Mouse (Mus musculus) adrenal gland, postnatal 36 days (tissue): ENCODE measurements around the gene Olfr543. TPM values are rescaled to one million over a fixed set of nuclear protein-coding genes. Genes with fewer than 3 reads are reported as not detected.

ENCODE experiments used
- DNase-seq, 2 experiments: peaks; one replicate each; pipeline ENCODE4 v3.0.0; 2021; ENCODE audit warnings: mixed read lengths in 1 of 2
- total RNA-seq, 2 experiments: library from RNA; stranded (reverse); gene quantifications; 2 replicates each; pipeline ENCODE4 v1.2.3; 2021

Gene Olfr543
- total RNA-seq, 2 experiments from 2014 or later, result not detected

DNA sequence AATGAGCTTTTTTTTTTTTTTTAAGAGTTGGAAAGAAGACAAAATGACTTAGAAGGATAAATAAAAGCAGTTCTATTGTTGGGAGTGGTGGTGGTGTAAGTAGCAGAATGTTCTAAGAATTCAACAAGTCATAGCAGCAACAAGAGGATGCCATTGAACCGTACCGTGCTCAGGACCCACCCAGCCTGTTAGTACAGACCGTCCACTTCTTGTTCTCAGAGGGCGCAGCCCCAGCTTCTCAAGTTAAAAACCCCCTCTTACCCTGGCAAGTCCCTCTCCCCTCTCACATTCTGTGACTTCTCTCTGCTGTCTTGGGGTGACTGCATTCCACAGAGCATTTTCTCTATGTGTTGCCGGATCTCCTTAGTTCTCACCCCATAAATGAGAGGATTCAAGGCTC lies 4.9 kb downstream of the Olfr543 start:
- DNase-seq, result no peak

DNA sequence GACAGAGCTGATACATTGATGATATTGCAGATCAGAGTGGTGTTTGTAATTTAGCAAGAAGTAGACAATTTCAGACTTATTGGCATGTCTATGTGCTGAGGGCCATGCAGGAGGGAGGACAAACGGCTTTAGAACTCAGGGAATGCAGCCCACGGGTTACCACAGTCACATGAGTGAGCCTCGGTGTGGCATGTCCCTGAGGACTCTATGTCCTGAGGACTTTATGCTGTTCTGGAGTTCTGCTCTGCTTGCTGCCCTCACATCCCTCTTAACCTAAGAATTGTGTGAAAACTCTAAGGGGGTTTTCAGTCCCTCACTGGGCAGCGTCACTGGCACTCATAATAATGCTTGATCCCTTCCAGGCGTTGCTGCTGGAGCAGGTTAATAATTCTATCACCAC lies 8.8 kb downstream of the Olfr543 start:
- no peak for DNase-seq

DNA sequence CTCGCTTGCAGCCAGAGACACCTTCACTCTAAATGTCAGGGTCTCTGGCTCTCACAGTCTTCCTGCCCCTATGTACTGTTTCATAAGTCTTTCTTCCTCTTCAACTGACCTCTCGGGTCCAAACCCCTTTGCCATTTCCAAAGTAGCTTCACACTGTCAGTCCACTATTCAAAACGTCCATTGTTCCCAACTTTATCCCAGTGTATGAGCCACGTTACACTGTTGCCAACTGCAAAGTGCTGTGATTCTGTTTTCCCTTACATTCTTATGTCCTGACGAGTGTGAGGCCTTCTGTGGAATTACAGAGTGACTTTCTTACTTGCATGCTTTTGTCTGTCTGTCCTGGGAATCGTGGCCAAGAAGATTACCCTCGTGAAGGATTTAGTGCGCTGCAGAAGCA lies 13.9 kb downstream of the Olfr543 start:
- no peak for DNase-seq

DNA sequence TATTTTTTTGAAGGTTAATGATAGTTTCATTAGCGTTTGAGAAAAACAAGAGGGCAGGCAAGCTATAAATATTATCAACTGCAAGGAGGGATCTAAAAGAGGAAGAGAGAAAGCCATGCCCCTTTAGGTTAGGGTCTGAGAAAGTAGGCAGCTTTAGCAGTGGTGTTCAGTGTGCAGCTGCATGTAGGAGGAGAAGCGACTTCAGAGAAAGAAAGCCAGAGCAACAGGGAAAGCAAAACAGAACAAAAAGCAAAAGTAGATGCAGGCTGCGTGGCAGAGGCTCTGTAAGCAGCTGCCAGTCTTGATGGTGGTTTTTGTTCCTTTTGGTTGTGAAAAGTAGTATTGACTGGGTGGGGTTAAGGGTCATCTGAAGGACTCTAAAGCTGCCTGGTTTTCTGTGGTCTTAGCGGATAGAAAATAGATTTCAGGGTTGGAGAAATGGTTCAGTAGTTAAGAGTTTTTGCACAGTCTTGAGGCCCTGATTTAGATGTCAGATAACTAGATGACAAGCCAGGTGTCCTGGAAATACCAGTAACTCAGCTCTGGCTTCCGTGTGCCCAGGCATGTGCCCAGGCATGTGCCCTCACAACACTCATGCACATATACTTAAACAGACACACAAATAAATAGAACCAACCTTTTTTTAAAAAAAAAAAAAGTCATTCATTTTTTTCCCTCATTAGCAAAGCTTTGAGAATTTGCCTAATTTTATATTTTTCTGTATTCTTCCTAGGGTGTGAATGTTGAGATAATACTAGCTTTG lies 22.7 kb downstream of the Olfr543 start:
- DNase-seq, result no peak

DNA sequence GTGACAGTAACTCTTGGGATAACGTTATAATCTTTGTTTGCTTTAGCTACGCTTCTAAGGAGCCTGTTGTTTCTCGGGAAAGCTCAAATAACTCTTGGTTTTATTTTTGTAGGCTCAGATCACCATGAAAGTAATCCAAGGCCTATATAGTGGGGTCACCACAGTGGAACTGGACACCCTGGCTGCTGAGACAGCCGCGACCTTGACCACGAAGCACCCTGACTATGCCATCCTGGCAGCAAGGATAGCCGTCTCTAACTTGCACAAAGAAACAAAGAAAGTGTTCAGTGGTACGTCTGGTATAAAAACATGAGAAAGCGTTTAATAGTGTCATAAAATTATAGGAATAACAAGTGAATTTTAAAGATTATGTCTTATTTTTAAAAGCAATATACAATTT lies 35.0 kb downstream of the Olfr543 start:
- peak; percentile 51 to 53 for DNase-seq

DNA sequence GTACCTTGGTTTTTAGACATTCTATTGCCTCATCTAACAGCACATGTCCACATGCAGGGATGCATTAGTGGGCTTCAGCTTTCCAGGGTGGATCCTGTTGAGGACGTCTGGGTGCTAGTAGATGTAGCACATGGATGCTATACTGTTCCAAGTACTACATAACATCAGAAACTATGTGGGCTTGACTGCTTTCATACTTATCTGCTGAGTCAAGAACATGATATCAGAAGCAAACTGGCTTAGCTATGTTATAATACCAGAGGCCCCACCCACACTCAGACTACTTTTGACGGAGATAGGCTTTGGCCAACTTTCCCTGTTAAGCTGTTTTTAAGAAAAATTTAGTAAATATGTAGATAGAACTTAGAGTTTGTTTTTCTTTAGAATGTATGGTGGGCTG lies 37.2 kb downstream of the Olfr543 start:
- DNase-seq, result no peak

DNA sequence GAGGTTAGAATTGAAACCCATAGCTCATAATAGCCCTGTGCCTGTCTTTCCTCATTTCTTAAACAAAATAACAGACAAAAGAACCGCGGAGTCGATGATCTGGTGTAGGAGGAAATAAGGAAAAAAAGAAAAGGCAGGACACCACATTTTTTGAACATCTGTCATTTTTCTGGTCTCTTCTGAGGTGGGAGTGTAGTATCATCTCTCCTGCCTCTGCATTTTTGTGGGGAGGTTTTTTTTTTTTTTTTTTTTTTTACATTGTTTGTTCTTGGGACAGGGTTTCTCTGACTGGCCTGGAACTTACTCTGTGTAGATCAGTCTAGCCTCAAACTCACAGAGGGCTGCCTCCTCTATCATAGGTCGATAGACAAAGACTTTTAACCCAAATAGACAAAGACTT lies 39.0 kb downstream of the Olfr543 start:
- no peak for DNase-seq

DNA sequence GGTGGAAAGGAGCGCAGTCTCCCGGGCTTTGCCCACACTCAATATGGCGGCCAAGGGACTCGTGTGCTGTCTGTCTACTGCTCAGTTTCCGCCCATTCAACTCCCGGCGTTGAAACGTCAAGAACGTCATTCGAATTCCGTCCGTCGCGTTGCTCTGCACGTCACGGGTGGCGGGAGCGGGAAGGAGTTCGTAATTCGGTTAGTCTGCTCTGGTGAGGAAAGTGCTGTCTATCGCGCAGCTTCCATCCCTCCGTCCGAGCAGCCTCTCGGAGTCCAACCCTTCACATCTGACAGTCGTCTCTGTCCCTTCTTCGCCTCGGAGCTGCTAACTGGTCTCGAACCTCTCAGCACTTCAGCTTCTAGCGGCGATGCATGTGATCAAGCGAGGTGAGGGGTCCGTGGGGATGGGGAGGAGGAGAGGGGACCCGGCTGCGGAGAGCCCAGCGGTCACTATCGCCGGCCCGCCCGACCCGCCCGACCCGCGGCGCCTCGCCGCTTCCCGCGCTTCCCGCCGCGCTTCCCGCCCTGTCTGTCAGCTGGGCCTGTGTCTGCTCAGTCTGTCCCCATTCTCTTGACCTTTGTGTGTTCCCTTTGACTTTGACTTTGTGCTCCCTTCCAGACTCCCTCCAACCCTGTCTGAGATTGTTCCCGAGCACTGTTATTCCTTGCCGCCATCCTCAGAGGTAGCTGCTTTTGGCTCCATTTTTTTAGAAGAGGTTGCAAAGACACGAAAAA lies 39.7 kb downstream of the Olfr543 start, which contains the start of gene Rrm1:
Rrm1 (plus strand) TSS at position 39 of the 735 bp plus-strand sequence.
- peak; percentile 94 to 95 for DNase-seq

DNA sequence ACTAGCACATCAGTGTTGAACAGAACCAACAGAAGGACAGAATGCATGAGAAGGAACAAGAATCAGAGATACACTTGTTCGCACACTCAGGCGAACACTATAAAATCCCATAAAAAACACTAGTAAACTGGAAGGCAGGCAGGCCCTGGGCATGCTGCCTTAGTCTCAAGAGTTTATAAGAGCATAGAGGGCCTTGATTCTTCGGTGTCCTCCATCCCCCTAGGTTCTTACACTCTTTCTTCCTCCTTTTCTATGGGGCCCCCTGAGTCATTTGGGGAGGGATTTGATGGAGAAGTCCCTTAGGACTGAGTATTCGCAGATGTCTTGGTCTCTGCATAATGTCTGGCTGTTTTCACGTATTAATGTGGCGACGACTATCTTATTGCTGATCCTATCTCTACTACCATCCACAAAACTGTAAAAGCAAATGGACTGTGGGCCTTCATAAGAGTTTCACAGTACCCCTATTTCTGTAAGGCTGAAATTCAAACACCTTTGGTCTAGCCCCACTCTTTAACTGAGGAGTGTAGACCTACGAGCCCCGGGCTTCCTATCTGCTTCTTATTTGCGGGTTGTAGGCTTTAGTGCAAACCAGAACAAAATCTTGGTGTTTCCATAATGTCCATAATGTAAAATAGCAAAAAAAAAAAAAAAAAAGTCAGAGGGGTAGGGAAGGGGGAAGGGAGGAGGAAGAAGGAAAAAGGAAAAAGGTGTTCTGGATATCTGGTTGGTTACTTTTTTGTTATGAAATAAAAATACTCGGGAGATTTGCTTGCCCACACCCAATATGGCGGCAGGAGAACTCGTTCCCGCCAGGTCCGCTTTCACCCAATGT lies 40.4 kb downstream of the Olfr543 start:
- DNase-seq, result no peak

DNA sequence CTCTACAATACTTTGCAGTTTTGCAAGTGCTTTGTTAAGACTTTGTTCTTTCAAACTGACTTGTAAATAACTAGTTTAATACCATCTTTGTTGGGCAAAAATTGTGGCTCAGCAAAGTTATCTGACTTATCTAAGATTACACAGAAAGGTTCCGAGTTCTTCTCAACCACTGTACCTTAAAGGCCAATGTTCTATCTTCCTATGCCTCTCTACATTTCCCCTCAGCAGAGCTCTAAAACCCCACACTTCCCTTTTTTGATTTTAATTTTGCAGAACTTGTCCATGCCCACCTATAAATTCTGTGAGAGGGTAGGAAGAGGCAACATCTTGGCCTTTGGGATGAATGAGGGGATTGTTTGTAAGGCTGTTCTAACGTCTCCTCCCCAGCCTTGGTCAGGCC lies 47.1 kb downstream of the Olfr543 start:
- no peak for DNase-seq

Other genes with a start within 250 kb of the Olfr543 start
- gene Rhog, start 225.6 kb downstream of the Olfr543 start, total RNA-seq, result 10 to 100 TPM; 53.8 to 55.6 TPM
- gene Stim1, start 213.9 kb downstream of the Olfr543 start, total RNA-seq, result 10 to 100 TPM; 63.5 to 73.1 TPM
- 10 to 100 TPM; 19.2 to 21.4 TPM for gene Rrm1, start 40.0 kb downstream of the Olfr543 start, total RNA-seq
- gene Olfr544, start 6.6 kb upstream of the Olfr543 start, total RNA-seq, result not detected
- gene Olfr545, start 17.9 kb upstream of the Olfr543 start, total RNA-seq, result not detected
- gene Olfr547, start 53.1 kb upstream of the Olfr543 start, total RNA-seq, result not detected
- gene Olfr548-ps1, start 59.2 kb upstream of the Olfr543 start, total RNA-seq, result not detected
- gene Olfr549, start 68.2 kb upstream of the Olfr543 start, total RNA-seq, result not detected
- 10 to 100 TPM; 13.0 to 16.4 TPM for gene Trim21, start 83.8 kb upstream of the Olfr543 start, total RNA-seq
- not detected for gene Olfr550, start 89.8 kb upstream of the Olfr543 start, total RNA-seq
- not detected for gene Olfr551, start 110.2 kb upstream of the Olfr543 start, total RNA-seq
- gene Olfr552, start 116.1 kb upstream of the Olfr543 start, total RNA-seq, result under 1 TPM in 1 of 2 experiments, not detected in 1; 0.07 TPM
- not detected for gene Olfr553, start 136.5 kb upstream of the Olfr543 start, total RNA-seq
- not detected for gene Olfr554, start 156.8 kb upstream of the Olfr543 start, total RNA-seq
- gene Olfr555, start 177.1 kb upstream of the Olfr543 start, total RNA-seq, result not detected
- gene Olfr556, start 183.2 kb upstream of the Olfr543 start, total RNA-seq, result not detected
- gene Trim68, start 205.6 kb upstream of the Olfr543 start, total RNA-seq, result 1 to 10 TPM; 8.2 to 9.8 TPM
- not detected for gene Olfr557, start 214.2 kb upstream of the Olfr543 start, total RNA-seq
- gene Olfr558, start 220.5 kb upstream of the Olfr543 start, total RNA-seq, result under 1 TPM; 0.33 TPM
- gene Olfr33, start 237.4 kb upstream of the Olfr543 start, total RNA-seq, result not detected
- gene Olfr559, start 245.8 kb upstream of the Olfr543 start, total RNA-seq, result not detected